Mouse (Mus musculus): ENCODE measurements at regions not wholly inside any gene's neighbourhood (a gene's known extent, or its start where the extent isn't known, plus 50 kb on each side); places are given as distances from the start of the nearest gene placed in this dataset.

- Histone ChIP-seq H3K4me2 (ENCODE audit: low read depth, severe bottlenecking) (no peak overlapping the region), H3K4me3 (ENCODE audit: low read depth, low read length) (no peak overlapping the region), H3K4me1 (ENCODE audit: control insufficient read depth, insufficient read depth, low read length) (no peaks in the 10 kb centered on the region), H3K9ac (ENCODE audit: low read length) (no peak overlapping the region), H3K27me3 (ENCODE audit: control insufficient read depth, insufficient read depth, low read length) (no peaks in the 10 kb centered on the region), H3K27ac (replicated peaks; ENCODE audit: low read depth, low read length) (no peak overlapping the region), H3K9me3 (ENCODE audit: control insufficient read depth, low read length) (no peaks in the 10 kb centered on the region), H3K36me3 (ENCODE audit: control insufficient read depth, insufficient read depth, low read length) (no peaks in the 10 kb centered on the region)
- WGBS = 82% methylated on average over 5 of the region's 5 CpGs
- no peak for DNase-seq (ENCODE audit: low spot score)
- ATAC-seq (ENCODE audit: insufficient number of reproducible peaks, low FRiP score, low TSS enrichment, low read depth) = no peak
These were observed 323.6 kb downstream of the Lmx1a start for GRCm38 (mm10) chr1:168012611-168013010.

DNA sequence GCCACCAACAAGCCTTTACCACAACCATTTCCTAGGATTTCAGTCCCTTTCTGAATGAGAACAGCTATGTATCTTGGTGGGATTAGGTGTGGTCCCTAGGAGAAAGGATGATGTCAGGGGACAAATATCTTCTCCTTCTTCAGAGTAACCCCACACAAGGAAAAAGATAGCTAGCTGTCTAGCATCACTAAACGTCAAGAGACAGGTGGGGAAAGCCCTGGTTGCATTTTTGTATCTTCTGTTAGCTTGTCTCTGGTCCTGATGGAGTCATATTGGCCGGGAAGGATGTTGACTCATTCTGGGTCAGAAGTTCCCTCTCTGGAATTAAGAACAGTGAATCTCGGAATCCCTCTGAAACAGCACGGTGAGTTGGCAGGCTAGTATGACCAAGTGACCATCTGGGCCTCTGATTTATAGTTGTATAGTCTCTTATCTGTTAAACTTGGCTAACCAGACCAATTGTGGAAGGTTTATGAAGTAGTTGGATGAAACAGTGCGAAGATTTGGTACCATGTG, 327.4 kb downstream of the Lmx1a start:
- Histone ChIP-seq H3K9ac (ENCODE audit: low read length) (no peak overlapping the region), H3K27ac (replicated peaks; ENCODE audit: low read depth, low read length) (no peak overlapping the region), H3K36me3 (ENCODE audit: control insufficient read depth, insufficient read depth, low read length) (no peaks in the 10 kb centered on the region), H3K9me3 (ENCODE audit: control insufficient read depth, low read length) (no peaks in the 10 kb centered on the region), H3K27me3 (ENCODE audit: control insufficient read depth, insufficient read depth, low read length) (no peaks in the 10 kb centered on the region), H3K4me1 (ENCODE audit: control insufficient read depth, insufficient read depth, low read length) (no peaks in the 10 kb centered on the region), H3K4me2 (ENCODE audit: low read depth, severe bottlenecking) (no peak overlapping the region), H3K4me3 (ENCODE audit: low read depth, low read length) (no peak overlapping the region)
- 84% methylated on average over 5 of the region's 5 CpGs for WGBS
- DNase-seq (ENCODE audit: low spot score) (no peak), ATAC-seq (ENCODE audit: insufficient number of reproducible peaks, low FRiP score, low TSS enrichment, low read depth) (no peak)

GRCm38 (mm10) chr1:168026481-168026880, 337.4 kb downstream of the Lmx1a start:
- H3K27me3 ChIP-seq (ENCODE audit: control insufficient read depth, insufficient read depth, low read length) = no peaks in the 10 kb centered on the region
- H3K4me1 ChIP-seq (ENCODE audit: control insufficient read depth, insufficient read depth, low read length) = peaks cover 2% of the 10 kb centered on the region; the same call in 1 of the 2 replicates
- peak; percentile 22 for DNase-seq (ENCODE audit: low spot score)
- no peak overlapping the region for H3K27ac ChIP-seq (replicated peaks; ENCODE audit: low read depth, low read length)
- H3K9ac ChIP-seq (ENCODE audit: low read length) = no peak overlapping the region
- no peaks in the 10 kb centered on the region for H3K36me3 ChIP-seq (ENCODE audit: control insufficient read depth, insufficient read depth, low read length)
- WGBS = 59% methylated on average over 3 of the region's 3 CpGs
- no peak overlapping the region for H3K4me3 ChIP-seq (ENCODE audit: low read depth, low read length)
- no peaks in the 10 kb centered on the region for H3K9me3 ChIP-seq (ENCODE audit: control insufficient read depth, low read length)
- no peak overlapping the region for H3K4me2 ChIP-seq (ENCODE audit: low read depth, severe bottlenecking)
- no peak for ATAC-seq (ENCODE audit: insufficient number of reproducible peaks, low FRiP score, low TSS enrichment, low read depth)

DNA sequence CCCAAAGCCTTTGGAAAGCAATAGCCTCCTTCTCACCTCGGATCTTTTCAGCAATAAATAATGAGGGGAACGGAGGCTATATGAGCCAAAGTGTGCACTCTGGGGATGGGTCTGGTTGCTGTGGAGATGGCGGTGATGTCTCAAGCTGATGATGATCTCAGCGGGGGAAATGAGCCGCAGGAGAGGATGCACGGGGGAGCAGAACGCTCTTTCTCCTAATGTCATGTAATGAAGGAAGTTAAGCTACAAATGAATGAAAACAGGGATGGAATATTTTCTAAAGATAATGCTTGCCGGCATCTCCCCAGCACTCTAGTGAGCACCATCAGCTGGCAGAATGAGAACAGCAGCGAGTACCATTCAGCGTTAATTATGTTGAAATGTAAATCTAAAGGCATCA, 355.7 kb downstream of the Lmx1a start:
- WGBS = 82% methylated on average over 10 of the region's 10 CpGs
- Histone ChIP-seq H3K4me1 (ENCODE audit: control insufficient read depth, insufficient read depth, low read length) (no peaks in the 10 kb centered on the region), H3K4me3 (ENCODE audit: low read depth, low read length) (no peak overlapping the region), H3K27me3 (ENCODE audit: control insufficient read depth, insufficient read depth, low read length) (no peaks in the 10 kb centered on the region), H3K9ac (ENCODE audit: low read length) (no peak overlapping the region), H3K4me2 (ENCODE audit: low read depth, severe bottlenecking) (no peak overlapping the region), H3K27ac (replicated peaks; ENCODE audit: low read depth, low read length) (no peak overlapping the region), H3K9me3 (ENCODE audit: control insufficient read depth, low read length) (no peaks in the 10 kb centered on the region), H3K36me3 (ENCODE audit: control insufficient read depth, insufficient read depth, low read length) (no peaks in the 10 kb centered on the region)
- ATAC-seq (ENCODE audit: insufficient number of reproducible peaks, low FRiP score, low TSS enrichment, low read depth) = no peak
- no peak for DNase-seq (ENCODE audit: low spot score)

DNA sequence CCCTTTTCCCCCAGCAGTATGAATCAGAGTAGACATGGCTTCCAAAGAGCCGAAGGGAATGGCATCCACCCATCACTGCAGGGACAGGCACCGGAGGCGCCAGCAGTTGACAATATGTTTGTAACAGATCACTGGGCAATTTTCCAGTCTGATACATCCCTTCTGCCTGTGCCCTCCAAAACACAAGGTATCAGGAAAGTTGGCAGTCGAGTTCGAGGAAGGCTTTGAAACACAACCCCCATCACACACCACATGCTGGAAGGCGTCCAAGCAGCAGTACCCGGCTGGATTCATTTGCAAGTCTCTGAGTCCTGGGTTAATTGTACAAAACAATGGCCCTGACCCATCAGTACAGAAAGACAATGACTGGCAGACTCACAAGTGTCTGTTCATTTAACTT, 357.3 kb downstream of the Lmx1a start:
- H3K9ac ChIP-seq (ENCODE audit: low read length) = no peak overlapping the region
- no peak for DNase-seq (ENCODE audit: low spot score)

DNA sequence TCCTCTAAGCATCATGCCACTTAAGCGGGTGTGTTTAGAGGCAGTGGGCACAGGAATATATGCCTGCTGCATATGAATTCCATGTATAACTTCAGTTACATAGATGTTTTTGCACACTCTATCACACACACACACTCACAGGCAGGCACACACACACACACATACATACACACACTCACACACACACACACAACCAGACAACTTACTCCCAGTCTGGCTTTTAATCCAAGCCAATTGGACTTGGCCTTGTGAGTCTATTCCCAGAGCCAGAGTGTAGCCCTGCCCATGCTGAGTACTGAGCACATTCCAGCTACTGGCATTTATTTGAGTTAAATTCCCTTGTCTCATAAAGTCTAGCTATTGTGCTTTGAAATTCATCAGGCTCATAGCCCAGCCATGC, 357.7 kb downstream of the Lmx1a start:
- no peaks in the 10 kb centered on the region for H3K4me1 ChIP-seq (ENCODE audit: control insufficient read depth, insufficient read depth, low read length)
- ATAC-seq (ENCODE audit: insufficient number of reproducible peaks, low FRiP score, low TSS enrichment, low read depth) = no peak
- no peaks in the 10 kb centered on the region for H3K9me3 ChIP-seq (ENCODE audit: control insufficient read depth, low read length)
- no peak overlapping the region for H3K4me3 ChIP-seq (ENCODE audit: low read depth, low read length)
- no peak overlapping the region for H3K9ac ChIP-seq (ENCODE audit: low read length)
- DNase-seq (ENCODE audit: low spot score) = no peak
- H3K4me2 ChIP-seq (ENCODE audit: low read depth, severe bottlenecking) = no peak overlapping the region
- 100% methylated on average over 1 of the region's 1 CpGs for WGBS
- no peaks in the 10 kb centered on the region for H3K36me3 ChIP-seq (ENCODE audit: control insufficient read depth, insufficient read depth, low read length)
- no peaks in the 10 kb centered on the region for H3K27me3 ChIP-seq (ENCODE audit: control insufficient read depth, insufficient read depth, low read length)
- H3K27ac ChIP-seq (replicated peaks; ENCODE audit: low read depth, low read length) = no peak overlapping the region

More for the DNA sequence above, 357.3 kb downstream of the Lmx1a start:
- H3K4me3 ChIP-seq (ENCODE audit: low read depth, low read length) = no peak overlapping the region
- no peaks in the 10 kb centered on the region for H3K36me3 ChIP-seq (ENCODE audit: control insufficient read depth, insufficient read depth, low read length)
- no peaks in the 10 kb centered on the region for H3K9me3 ChIP-seq (ENCODE audit: control insufficient read depth, low read length)
- H3K4me1 ChIP-seq (ENCODE audit: control insufficient read depth, insufficient read depth, low read length) = no peaks in the 10 kb centered on the region
- H3K27ac ChIP-seq (replicated peaks; ENCODE audit: low read depth, low read length) = no peak overlapping the region
- no peak overlapping the region for H3K4me2 ChIP-seq (ENCODE audit: low read depth, severe bottlenecking)
- 83% methylated on average over 7 of the region's 7 CpGs for WGBS
- no peak for ATAC-seq (ENCODE audit: insufficient number of reproducible peaks, low FRiP score, low TSS enrichment, low read depth)
- no peaks in the 10 kb centered on the region for H3K27me3 ChIP-seq (ENCODE audit: control insufficient read depth, insufficient read depth, low read length)

DNA sequence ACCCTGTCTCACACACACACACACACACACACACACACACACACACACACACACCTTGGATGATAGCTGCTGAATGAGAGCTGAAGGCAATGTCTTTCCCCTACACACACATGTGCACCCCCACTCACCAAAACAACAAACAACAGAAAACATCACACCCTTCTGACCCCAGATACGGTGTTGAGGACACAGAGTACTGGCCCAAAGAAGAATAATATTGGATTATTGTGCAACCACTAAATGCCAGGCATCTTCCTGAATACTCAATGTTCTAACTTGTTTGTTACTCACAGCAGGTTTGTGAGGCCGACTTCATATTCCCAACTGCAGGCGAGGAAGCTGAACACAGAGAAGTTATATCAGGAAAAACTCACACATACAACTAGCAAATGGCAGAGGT, 360.9 kb downstream of the Lmx1a start:
- Histone ChIP-seq H3K9ac (ENCODE audit: low read length) (no peak overlapping the region), H3K9me3 (ENCODE audit: control insufficient read depth, low read length) (no peaks in the 10 kb centered on the region), H3K4me2 (ENCODE audit: low read depth, severe bottlenecking) (no peak overlapping the region), H3K4me1 (ENCODE audit: control insufficient read depth, insufficient read depth, low read length) (no peaks in the 10 kb centered on the region), H3K4me3 (ENCODE audit: low read depth, low read length) (no peak overlapping the region), H3K27ac (replicated peaks; ENCODE audit: low read depth, low read length) (no peak overlapping the region), H3K27me3 (ENCODE audit: control insufficient read depth, insufficient read depth, low read length) (no peaks in the 10 kb centered on the region), H3K36me3 (ENCODE audit: control insufficient read depth, insufficient read depth, low read length) (no peaks in the 10 kb centered on the region)
- ATAC-seq (ENCODE audit: insufficient number of reproducible peaks, low FRiP score, low TSS enrichment, low read depth) (no peak), DNase-seq (ENCODE audit: low spot score) (no peak)
- 88% methylated on average over 3 of the region's 3 CpGs for WGBS

GRCm38 (mm10) chr1:168056479-168056878, 367.4 kb downstream of the Lmx1a start:
- 10% methylated on average over 6 of the region's 7 CpGs for WGBS
- no peak for ATAC-seq (ENCODE audit: insufficient number of reproducible peaks, low FRiP score, low TSS enrichment, low read depth)

DNA sequence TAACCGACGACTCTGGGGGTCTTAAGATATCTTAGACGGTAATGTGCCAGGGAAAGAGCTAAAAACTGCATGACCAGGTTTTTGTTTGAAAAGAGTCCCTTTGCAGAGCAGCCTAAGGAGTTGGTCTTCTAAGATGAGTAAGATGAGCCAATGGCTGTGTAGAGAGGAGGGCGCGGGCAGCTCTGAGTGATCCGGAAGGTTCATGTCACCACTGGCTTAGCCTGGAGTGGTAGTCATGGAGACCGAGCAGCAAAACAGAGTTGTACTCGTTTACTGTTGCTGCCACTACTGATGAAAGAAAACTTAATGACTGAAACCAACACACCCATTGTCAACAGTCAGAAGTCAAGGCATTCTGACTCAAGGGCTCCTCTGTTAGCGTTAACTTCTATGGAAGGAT, 368.4 kb downstream of the Lmx1a start:
- Histone ChIP-seq H3K36me3 (ENCODE audit: control insufficient read depth, insufficient read depth, low read length) (no peaks in the 10 kb centered on the region), H3K9me3 (ENCODE audit: control insufficient read depth, low read length) (no peaks in the 10 kb centered on the region), H3K9ac (ENCODE audit: low read length) (no peak overlapping the region), H3K27me3 (ENCODE audit: control insufficient read depth, insufficient read depth, low read length) (no peaks in the 10 kb centered on the region), H3K27ac (replicated peaks; ENCODE audit: low read depth, low read length) (no peak overlapping the region), H3K4me1 (ENCODE audit: control insufficient read depth, insufficient read depth, low read length) (no peaks in the 10 kb centered on the region), H3K4me2 (ENCODE audit: low read depth, severe bottlenecking) (no peak overlapping the region), H3K4me3 (ENCODE audit: low read depth, low read length) (no peak overlapping the region)
- ATAC-seq (ENCODE audit: insufficient number of reproducible peaks, low FRiP score, low TSS enrichment, low read depth) (no peak), DNase-seq (ENCODE audit: low spot score) (no peak)
- 81% methylated on average over 9 of the region's 9 CpGs for WGBS

More at GRCm38 (mm10) chr1:168056479-168056878, 367.4 kb downstream of the Lmx1a start:
- Histone ChIP-seq H3K9me3 (ENCODE audit: control insufficient read depth, low read length) (no peaks in the 10 kb centered on the region), H3K27me3 (ENCODE audit: control insufficient read depth, insufficient read depth, low read length) (no peaks in the 10 kb centered on the region), H3K4me2 (ENCODE audit: low read depth, severe bottlenecking) (no peak overlapping the region), H3K4me3 (ENCODE audit: low read depth, low read length) (no peak overlapping the region), H3K4me1 (ENCODE audit: control insufficient read depth, insufficient read depth, low read length) (no peaks in the 10 kb centered on the region), H3K36me3 (ENCODE audit: control insufficient read depth, insufficient read depth, low read length) (no peaks in the 10 kb centered on the region), H3K9ac (ENCODE audit: low read length) (no peak overlapping the region), H3K27ac (replicated peaks; ENCODE audit: low read depth, low read length) (no peak overlapping the region)
- DNase-seq (ENCODE audit: low spot score) = no peak

Data from limb, embryonic 11.5 days (tissue).